Mouse (Mus musculus): ENCODE measurements at regions not wholly inside any gene's neighbourhood (a gene's known extent, or its start where the extent isn't known, plus 50 kb on each side); places are given as distances from the start of the nearest gene placed in this dataset.
"Not testable (repeated sequence)": the region's sequence is repeated elsewhere in the genome, so short reads cannot be mapped to it uniquely, and the experiment has no call there.

GRCm38 (mm10) chr4:10750377-10751062 is 123.8 kb upstream of the 2610301B20Rik start:
- not testable (repeated sequence) for H3K27me3 ChIP-seq (ENCODE audit: control insufficient read depth, insufficient read depth, low read length); H3K4me2 ChIP-seq (ENCODE audit: low read depth, low read length); H3K36me3 ChIP-seq (replicated peaks; ENCODE audit: control insufficient read depth, insufficient read depth, low read depth, low read length); DNase-seq (ENCODE audit: low spot score); H3K9me3 ChIP-seq (replicated peaks; ENCODE audit: control insufficient read depth, low read length); H3K9ac ChIP-seq (replicated peaks; ENCODE audit: low read length); H3K4me1 ChIP-seq (ENCODE audit: control insufficient read depth, insufficient read depth, low read length); H3K27ac ChIP-seq (replicated peaks; ENCODE audit: low read depth, low read length); ATAC-seq (replicated peaks; ENCODE audit: insufficient number of reproducible peaks, low FRiP score, low TSS enrichment, low read depth); H3K4me3 ChIP-seq (ENCODE audit: low read depth, low read length)
- WGBS: 56% methylated on average over 6 of the region's 6 CpGs

GRCm38 (mm10) chr4:10753176-10753575 is 121.1 kb upstream of the 2610301B20Rik start:
- Histone ChIP-seq H3K27ac (replicated peaks; ENCODE audit: low read depth, low read length) (no peak overlapping the region), H3K36me3 (replicated peaks; ENCODE audit: control insufficient read depth, insufficient read depth, low read depth, low read length) (no peaks in the 10 kb centered on the region), H3K27me3 (ENCODE audit: control insufficient read depth, insufficient read depth, low read length) (no peaks in the 10 kb centered on the region), H3K4me3 (ENCODE audit: low read depth, low read length) (no peak overlapping the region), H3K9me3 (replicated peaks; ENCODE audit: control insufficient read depth, low read length) (no peaks in the 10 kb centered on the region), H3K9ac (replicated peaks; ENCODE audit: low read length) (no peak overlapping the region), H3K4me1 (ENCODE audit: control insufficient read depth, insufficient read depth, low read length) (no peaks in the 10 kb centered on the region), H3K4me2 (ENCODE audit: low read depth, low read length) (no peak overlapping the region)
- no peak for ATAC-seq (replicated peaks; ENCODE audit: insufficient number of reproducible peaks, low FRiP score, low TSS enrichment, low read depth)
- DNase-seq (ENCODE audit: low spot score): no peak
- 91% methylated on average over 5 of the region's 5 CpGs for WGBS

DNA sequence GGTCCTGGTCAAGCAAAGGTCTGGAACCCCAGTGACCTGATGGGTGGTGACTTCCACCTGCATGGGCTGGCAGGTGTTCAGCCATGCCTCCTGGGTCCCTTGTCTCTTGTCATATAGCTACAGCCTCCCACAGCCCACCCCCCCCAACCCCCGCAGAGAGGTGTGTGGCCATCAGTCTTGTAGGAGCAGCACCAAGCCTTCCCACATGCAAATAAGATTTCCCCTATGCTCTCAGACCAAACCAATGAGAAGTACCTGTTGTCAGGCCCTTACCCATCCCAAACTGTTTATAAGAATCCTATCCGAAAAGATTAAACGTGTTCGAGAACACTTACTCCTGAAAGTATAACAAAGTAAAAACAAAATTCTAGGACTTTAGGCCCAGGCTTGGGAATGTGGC is 114.8 kb upstream of the 2610301B20Rik start:
- H3K27me3 ChIP-seq (ENCODE audit: control insufficient read depth, insufficient read depth, low read length): no peaks in the 10 kb centered on the region
- no peak overlapping the region for H3K4me2 ChIP-seq (ENCODE audit: low read depth, low read length)
- no peak for DNase-seq (ENCODE audit: low spot score)
- no peak for ATAC-seq (replicated peaks; ENCODE audit: insufficient number of reproducible peaks, low FRiP score, low TSS enrichment, low read depth)
- H3K4me1 ChIP-seq (ENCODE audit: control insufficient read depth, insufficient read depth, low read length): no peaks in the 10 kb centered on the region
- H3K4me3 ChIP-seq (ENCODE audit: low read depth, low read length): no peak overlapping the region
- H3K9me3 ChIP-seq (replicated peaks; ENCODE audit: control insufficient read depth, low read length): no peaks in the 10 kb centered on the region
- 94% methylated on average over 4 of the region's 4 CpGs for WGBS
- no peak overlapping the region for H3K27ac ChIP-seq (replicated peaks; ENCODE audit: low read depth, low read length)
- no peaks in the 10 kb centered on the region for H3K36me3 ChIP-seq (replicated peaks; ENCODE audit: control insufficient read depth, insufficient read depth, low read depth, low read length)
- H3K9ac ChIP-seq (replicated peaks; ENCODE audit: low read length): no peak overlapping the region

GRCm38 (mm10) chr4:10767676-10768075 is 106.6 kb upstream of the 2610301B20Rik start:
- Histone ChIP-seq H3K4me3 (ENCODE audit: low read depth, low read length) (no peak overlapping the region), H3K9me3 (replicated peaks; ENCODE audit: control insufficient read depth, low read length) (no peaks in the 10 kb centered on the region), H3K4me1 (ENCODE audit: control insufficient read depth, insufficient read depth, low read length) (no peaks in the 10 kb centered on the region), H3K27me3 (ENCODE audit: control insufficient read depth, insufficient read depth, low read length) (no peaks in the 10 kb centered on the region), H3K36me3 (replicated peaks; ENCODE audit: control insufficient read depth, insufficient read depth, low read depth, low read length) (no peaks in the 10 kb centered on the region), H3K27ac (replicated peaks; ENCODE audit: low read depth, low read length) (no peak overlapping the region), H3K4me2 (ENCODE audit: low read depth, low read length) (no peak overlapping the region), H3K9ac (replicated peaks; ENCODE audit: low read length) (no peak overlapping the region)
- WGBS: 83% methylated on average over 6 of the region's 6 CpGs
- no peak for DNase-seq (ENCODE audit: low spot score)
- ATAC-seq (replicated peaks; ENCODE audit: insufficient number of reproducible peaks, low FRiP score, low TSS enrichment, low read depth): no peak

DNA sequence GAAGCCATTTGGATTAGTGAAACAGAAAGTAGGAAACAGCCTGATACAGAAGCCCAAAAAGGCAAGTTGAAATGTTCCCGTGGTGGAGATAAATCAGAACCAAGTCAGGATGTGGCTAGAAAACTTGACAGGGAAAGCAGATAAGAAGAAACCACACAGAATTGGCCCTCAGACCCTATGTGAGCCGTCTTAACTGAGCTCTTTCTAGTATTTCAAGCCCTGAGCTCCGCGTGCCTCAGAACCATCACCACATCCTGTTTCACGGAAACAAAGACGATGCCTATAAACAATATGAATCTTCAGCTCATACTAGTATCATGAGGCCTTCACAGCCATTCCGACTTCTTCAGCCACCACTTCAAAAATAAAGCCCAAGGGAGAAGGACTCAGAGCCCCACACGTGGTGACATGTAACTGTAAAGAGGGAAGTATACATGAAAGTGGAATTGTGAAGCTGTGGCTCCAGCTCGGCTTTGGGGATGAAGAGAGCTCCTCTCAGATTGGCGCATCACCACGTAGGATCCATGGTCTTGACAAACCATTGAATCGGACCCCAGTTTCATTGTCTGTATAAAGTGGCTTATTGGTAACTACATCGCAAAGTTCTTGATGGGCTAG is 104.2 kb upstream of the 2610301B20Rik start:
- WGBS: 95% methylated on average over 13 of the region's 13 CpGs
- Histone ChIP-seq H3K27ac (replicated peaks; ENCODE audit: low read depth, low read length) (no peak overlapping the region), H3K4me2 (ENCODE audit: low read depth, low read length) (no peak overlapping the region), H3K27me3 (ENCODE audit: control insufficient read depth, insufficient read depth, low read length) (no peaks in the 10 kb centered on the region), H3K9ac (replicated peaks; ENCODE audit: low read length) (no peak overlapping the region), H3K36me3 (replicated peaks; ENCODE audit: control insufficient read depth, insufficient read depth, low read depth, low read length) (no peaks in the 10 kb centered on the region), H3K9me3 (replicated peaks; ENCODE audit: control insufficient read depth, low read length) (no peaks in the 10 kb centered on the region), H3K4me1 (ENCODE audit: control insufficient read depth, insufficient read depth, low read length) (no peaks in the 10 kb centered on the region), H3K4me3 (ENCODE audit: low read depth, low read length) (no peak overlapping the region)
- ATAC-seq (replicated peaks; ENCODE audit: insufficient number of reproducible peaks, low FRiP score, low TSS enrichment, low read depth): no peak
- DNase-seq (ENCODE audit: low spot score): no peak

DNA sequence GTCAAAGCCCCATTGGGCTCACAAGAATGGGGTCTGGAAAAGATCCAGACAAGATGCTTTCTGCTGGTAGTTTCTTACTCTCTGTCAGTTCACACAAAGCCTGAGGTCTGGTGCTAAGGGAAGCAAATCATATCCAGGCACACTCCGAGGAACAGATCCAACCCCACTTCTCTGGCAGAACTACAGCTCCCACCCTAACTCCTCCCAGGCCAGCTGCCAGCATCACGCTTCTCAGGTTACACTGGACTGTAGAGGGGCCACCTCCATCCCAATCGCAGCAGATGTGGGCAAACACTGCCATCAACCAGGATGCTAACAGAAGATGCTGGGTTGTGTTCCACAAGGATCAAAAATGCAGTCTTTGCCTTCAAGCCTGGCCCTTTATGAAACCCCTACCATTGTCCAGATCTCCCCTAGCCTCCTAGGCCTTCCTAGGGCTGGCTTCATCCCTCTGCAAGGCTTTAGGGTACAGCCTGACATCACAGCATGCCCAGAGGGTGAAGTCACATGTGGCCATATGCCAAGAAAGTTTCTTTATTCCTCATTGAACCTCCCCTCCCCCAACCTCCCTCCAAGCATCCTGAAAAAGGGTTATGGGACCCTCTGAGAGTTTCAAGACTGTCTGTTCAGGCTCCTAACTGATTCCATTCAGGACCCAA is 99.6 kb upstream of the 2610301B20Rik start:
- peak; percentile 75 for ATAC-seq (replicated peaks; ENCODE audit: insufficient number of reproducible peaks, low FRiP score, low TSS enrichment, low read depth)
- H3K9ac ChIP-seq (replicated peaks; ENCODE audit: low read length): no peak overlapping the region

GRCm38 (mm10) chr4:10786701-10787100 is 87.6 kb upstream of the 2610301B20Rik start:
- Histone ChIP-seq H3K9me3 (replicated peaks; ENCODE audit: control insufficient read depth, low read length) (no peaks in the 10 kb centered on the region), H3K36me3 (replicated peaks; ENCODE audit: control insufficient read depth, insufficient read depth, low read depth, low read length) (no peaks in the 10 kb centered on the region), H3K4me3 (ENCODE audit: low read depth, low read length) (no peak overlapping the region), H3K27ac (replicated peaks; ENCODE audit: low read depth, low read length) (no peak overlapping the region), H3K9ac (replicated peaks; ENCODE audit: low read length) (no peak overlapping the region), H3K27me3 (ENCODE audit: control insufficient read depth, insufficient read depth, low read length) (no peaks in the 10 kb centered on the region), H3K4me2 (ENCODE audit: low read depth, low read length) (no peak overlapping the region), H3K4me1 (ENCODE audit: control insufficient read depth, insufficient read depth, low read length) (no peaks in the 10 kb centered on the region)
- WGBS: 74% methylated on average over 2 of the region's 2 CpGs
- ATAC-seq (replicated peaks; ENCODE audit: insufficient number of reproducible peaks, low FRiP score, low TSS enrichment, low read depth) (no peak), DNase-seq (ENCODE audit: low spot score) (peak; percentile 22)

More for the DNA sequence above, 99.6 kb upstream of the 2610301B20Rik start:
- Histone ChIP-seq H3K9me3 (replicated peaks; ENCODE audit: control insufficient read depth, low read length) (no peaks in the 10 kb centered on the region), H3K4me3 (ENCODE audit: low read depth, low read length) (no peak overlapping the region), H3K27me3 (ENCODE audit: control insufficient read depth, insufficient read depth, low read length) (no peaks in the 10 kb centered on the region), H3K36me3 (replicated peaks; ENCODE audit: control insufficient read depth, insufficient read depth, low read depth, low read length) (no peaks in the 10 kb centered on the region), H3K4me1 (ENCODE audit: control insufficient read depth, insufficient read depth, low read length) (no peaks in the 10 kb centered on the region), H3K27ac (replicated peaks; ENCODE audit: low read depth, low read length) (0 out of 2 replicates have a peak overlapping the region, but pooled peaks have one; percentile 16), H3K4me2 (ENCODE audit: low read depth, low read length) (no peak overlapping the region)
- WGBS: 16% methylated on average over 3 of the region's 3 CpGs
- peak; percentile 61 for DNase-seq (ENCODE audit: low spot score)

DNA sequence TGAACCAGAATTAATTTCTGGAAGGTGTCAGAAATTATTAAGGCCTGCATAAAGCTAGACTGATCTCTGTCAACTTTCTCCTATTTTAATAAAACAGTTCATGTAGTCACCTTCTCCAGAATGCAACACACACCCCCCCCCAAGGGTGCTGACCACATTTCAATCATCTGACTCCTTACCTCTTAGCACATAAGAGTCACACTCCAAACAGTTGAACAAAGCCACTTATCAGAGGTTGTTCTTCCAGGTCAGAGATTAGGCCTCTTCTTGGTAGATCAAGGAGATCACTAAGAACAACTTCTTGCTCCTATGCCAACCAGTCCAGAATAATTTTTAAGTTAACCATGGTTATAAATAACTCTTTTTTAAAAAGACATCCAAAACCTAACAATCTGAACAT is 86.0 kb upstream of the 2610301B20Rik start:
- no peak for DNase-seq (ENCODE audit: low spot score)
- H3K27me3 ChIP-seq (ENCODE audit: control insufficient read depth, insufficient read depth, low read length): no peaks in the 10 kb centered on the region
- H3K4me2 ChIP-seq (ENCODE audit: low read depth, low read length): no peak overlapping the region
- H3K27ac ChIP-seq (replicated peaks; ENCODE audit: low read depth, low read length): no peak overlapping the region
- no peak overlapping the region for H3K4me3 ChIP-seq (ENCODE audit: low read depth, low read length)
- H3K9ac ChIP-seq (replicated peaks; ENCODE audit: low read length): no peak overlapping the region
- no peaks in the 10 kb centered on the region for H3K4me1 ChIP-seq (ENCODE audit: control insufficient read depth, insufficient read depth, low read length)
- H3K9me3 ChIP-seq (replicated peaks; ENCODE audit: control insufficient read depth, low read length): no peaks in the 10 kb centered on the region
- no peaks in the 10 kb centered on the region for H3K36me3 ChIP-seq (replicated peaks; ENCODE audit: control insufficient read depth, insufficient read depth, low read depth, low read length)
- no peak for ATAC-seq (replicated peaks; ENCODE audit: insufficient number of reproducible peaks, low FRiP score, low TSS enrichment, low read depth)

All from embryonic facial prominence, embryonic 11.5 days (tissue).